Mouse (Mus musculus) small intestine, adult 2 months (tissue): ENCODE measurements at regions not wholly inside any gene's neighbourhood (a gene's known extent, or its start where the extent isn't known, plus 50 kb on each side); places are given as distances from the start of the nearest gene placed in this dataset.

Source experiments
- CTCF ChIP-seq: fragments of 200-500 bp; IDR thresholded peaks from 2 replicates; pipeline ENCODE4 v1.5.1; 2012; ENCODE audit warnings: low read depth, mild to moderate bottlenecking, control low read depth, inconsistent platforms, low read length, moderate library complexity, mixed read lengths; ENCODE audit not compliant: insufficient replicate concordance, insufficient read length; ENCODE audit errors: extremely low read depth
- POLR2A ChIP-seq: fragments of 200-500 bp; IDR thresholded peaks from 2 replicates; pipeline ENCODE4 v1.6.1; 2012; ENCODE audit warnings: low read depth, mild to moderate bottlenecking, control low read depth, inconsistent platforms, low read length, moderate library complexity

DNA sequence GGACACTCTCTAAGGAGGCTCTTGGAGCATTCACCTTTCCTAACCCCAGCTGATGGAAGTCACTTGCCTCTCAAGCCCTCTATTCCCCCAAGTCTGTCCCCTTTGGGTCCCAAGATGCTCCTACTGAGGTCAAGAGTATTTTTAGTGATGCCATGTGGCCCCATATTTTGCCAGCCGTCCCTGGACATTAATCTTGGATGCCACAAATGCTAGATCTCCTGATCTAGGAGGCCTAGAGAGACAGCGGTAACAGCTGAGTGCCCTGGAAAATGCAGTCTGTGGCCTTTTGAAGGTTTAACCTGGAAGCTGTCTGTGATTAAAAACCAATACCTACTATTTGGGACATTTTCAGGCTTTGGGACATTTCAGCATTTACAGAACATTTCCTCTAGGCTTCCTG lies 188.9 kb upstream of the Bcl6 start:
- TF ChIP-seq CTCF (no peak), POLR2A (no peak)
